Mouse (Mus musculus): Measurements from ENCODE around the gene Pam.
"Not testable (repeated sequence)": the region's sequence is repeated elsewhere in the genome, so short reads cannot be mapped to it uniquely, and the experiment has no call there.

The Pam gene

GRCm38 (mm10) chr1:97769904-97770753 is 325.3 kb downstream of the Pam start, which contains the start of the genes Gin1 and Ppip5k2:
TSS of gene Gin1 (plus strand) at chr1:97770172.
TSS of gene Ppip5k2 (minus strand) at chr1:97770411.
- Histone ChIP-seq H3K27me3 (ENCODE audit: insufficient read depth, low read length) (no peaks in the 10 kb centered on the region), H3K4me3 (replicated peaks; ENCODE audit: low read length) (peak within 1 kb of the TSS; percentile 98), H3K36me3 (ENCODE audit: insufficient read depth, low read length) (no peaks in the 10 kb centered on the region), H3K9me3 (ENCODE audit: low read length) (no peaks in the 10 kb centered on the region), H3K4me1 (replicated peaks; ENCODE audit: low read depth, low read length) (peaks cover 28% of the 10 kb centered on the region)
- TF ChIP-seq NANOG (IDR thresholded peaks at IDR 0.05; ENCODE audit: borderline replicate concordance, low read length), result no peak
- no peak for TF ChIP-seq POU5F1 (IDR thresholded peaks at IDR 0.05; ENCODE audit: borderline replicate concordance, low read length)
- no peak for TF ChIP-seq CTCF (conservative IDR thresholded peaks at IDR 0.05; ENCODE audit: low read length)

- H3K36me3 ChIP-seq (ENCODE audit: insufficient read depth, low read length), result no peaks in the 10 kb centered on the region
- H3K4me1 ChIP-seq (replicated peaks; ENCODE audit: low read depth, low read length), result peaks cover 32% of the 10 kb centered on the region
- H3K4me3 ChIP-seq (replicated peaks; ENCODE audit: low read length), result peak overlapping the region; percentile 98
- TF ChIP-seq POU5F1 (IDR thresholded peaks at IDR 0.05; ENCODE audit: borderline replicate concordance, low read length), result no peak
- no peak for TF ChIP-seq NANOG (IDR thresholded peaks at IDR 0.05; ENCODE audit: borderline replicate concordance, low read length)
- TF ChIP-seq CTCF (conservative IDR thresholded peaks at IDR 0.05; ENCODE audit: low read length), result no peak
- H3K27me3 ChIP-seq (ENCODE audit: insufficient read depth, low read length), result no peaks in the 10 kb centered on the region
- H3K9me3 ChIP-seq (ENCODE audit: low read length), result no peaks in the 10 kb centered on the region
Observed at GRCm38 (mm10) chr1:97769294-97769903, 326.0 kb downstream of the Pam start.

- peaks cover 32% of the 10 kb centered on the region for H3K4me1 ChIP-seq (replicated peaks; ENCODE audit: low read depth, low read length)
- H3K36me3 ChIP-seq (ENCODE audit: insufficient read depth, low read length), result no peaks in the 10 kb centered on the region
- TF ChIP-seq CTCF (conservative IDR thresholded peaks at IDR 0.05; ENCODE audit: low read length) (no peak), NANOG (IDR thresholded peaks at IDR 0.05; ENCODE audit: borderline replicate concordance, low read length) (no peak)
- H3K4me3 ChIP-seq (replicated peaks; ENCODE audit: low read length), result peak overlapping the region; percentile 98
- H3K9me3 ChIP-seq (ENCODE audit: low read length), result no peaks in the 10 kb centered on the region
- H3K27me3 ChIP-seq (ENCODE audit: insufficient read depth, low read length), result no peaks in the 10 kb centered on the region
Observed at GRCm38 (mm10) chr1:97768906-97769293, 326.5 kb downstream of the Pam start.

GRCm38 (mm10) chr1:97768089-97768488 is 327.4 kb downstream of the Pam start:
- Histone ChIP-seq H3K4me3 (replicated peaks; ENCODE audit: low read length) (no peak overlapping the region), H3K36me3 (ENCODE audit: insufficient read depth, low read length) (no peaks in the 10 kb centered on the region), H3K4me1 (replicated peaks; ENCODE audit: low read depth, low read length) (peaks cover 32% of the 10 kb centered on the region), H3K27me3 (ENCODE audit: insufficient read depth, low read length) (no peaks in the 10 kb centered on the region), H3K9me3 (ENCODE audit: low read length) (no peaks in the 10 kb centered on the region)
- TF ChIP-seq CTCF (conservative IDR thresholded peaks at IDR 0.05; ENCODE audit: low read length) (no peak), POU5F1 (IDR thresholded peaks at IDR 0.05; ENCODE audit: borderline replicate concordance, low read length) (no peak), NANOG (IDR thresholded peaks at IDR 0.05; ENCODE audit: borderline replicate concordance, low read length) (no peak)

- H3K4me1 ChIP-seq (replicated peaks; ENCODE audit: low read depth, low read length), result peaks cover 36% of the 10 kb centered on the region
- not testable (repeated sequence) for H3K9me3 ChIP-seq (ENCODE audit: low read length); H3K4me3 ChIP-seq (replicated peaks; ENCODE audit: low read length); H3K36me3 ChIP-seq (ENCODE audit: insufficient read depth, low read length); H3K27me3 ChIP-seq (ENCODE audit: insufficient read depth, low read length)
Observed at GRCm38 (mm10) chr1:97765712-97766111, 329.7 kb downstream of the Pam start.

GRCm38 (mm10) chr1:97761477-97761876 is 334.0 kb downstream of the Pam start:
- no peaks in the 10 kb centered on the region for H3K9me3 ChIP-seq (ENCODE audit: low read length)
- TF ChIP-seq CTCF (conservative IDR thresholded peaks at IDR 0.05; ENCODE audit: low read length) (no peak), NANOG (IDR thresholded peaks at IDR 0.05; ENCODE audit: borderline replicate concordance, low read length) (no peak), POU5F1 (IDR thresholded peaks at IDR 0.05; ENCODE audit: borderline replicate concordance, low read length) (no peak)
- no peak overlapping the region for H3K4me3 ChIP-seq (replicated peaks; ENCODE audit: low read length)
- H3K4me1 ChIP-seq (replicated peaks; ENCODE audit: low read depth, low read length), result peaks cover 36% of the 10 kb centered on the region
- no peaks in the 10 kb centered on the region for H3K27me3 ChIP-seq (ENCODE audit: insufficient read depth, low read length)
- peaks cover 10% of the 10 kb centered on the region; the same call in 1 of the 2 replicates for H3K36me3 ChIP-seq (ENCODE audit: insufficient read depth, low read length)

- TF ChIP-seq CTCF (conservative IDR thresholded peaks at IDR 0.05; ENCODE audit: low read length), result no peak
- no peak for TF ChIP-seq NANOG (IDR thresholded peaks at IDR 0.05; ENCODE audit: borderline replicate concordance, low read length)
- no peak for TF ChIP-seq POU5F1 (IDR thresholded peaks at IDR 0.05; ENCODE audit: borderline replicate concordance, low read length)
- H3K27me3 ChIP-seq (ENCODE audit: insufficient read depth, low read length), result no peaks in the 10 kb centered on the region
- no peaks in the 10 kb centered on the region for H3K9me3 ChIP-seq (ENCODE audit: low read length)
- peaks cover 30% of the 10 kb centered on the region for H3K4me1 ChIP-seq (replicated peaks; ENCODE audit: low read depth, low read length)
- peaks cover 14% of the 10 kb centered on the region; the same call in 1 of the 2 replicates for H3K36me3 ChIP-seq (ENCODE audit: insufficient read depth, low read length)
- no peak overlapping the region for H3K4me3 ChIP-seq (replicated peaks; ENCODE audit: low read length)
Observed at GRCm38 (mm10) chr1:97760598-97760997, 334.8 kb downstream of the Pam start.

GRCm38 (mm10) chr1:97759841-97760240 is 335.6 kb downstream of the Pam start:
- Histone ChIP-seq H3K36me3 (ENCODE audit: insufficient read depth, low read length) (peaks cover 22% of the 10 kb centered on the region; the same call in 1 of the 2 replicates), H3K27me3 (ENCODE audit: insufficient read depth, low read length) (no peaks in the 10 kb centered on the region), H3K9me3 (ENCODE audit: low read length) (no peaks in the 10 kb centered on the region), H3K4me3 (replicated peaks; ENCODE audit: low read length) (no peak overlapping the region), H3K4me1 (replicated peaks; ENCODE audit: low read depth, low read length) (peaks cover 23% of the 10 kb centered on the region)
- TF ChIP-seq NANOG (IDR thresholded peaks at IDR 0.05; ENCODE audit: borderline replicate concordance, low read length), result no peak
- TF ChIP-seq CTCF (conservative IDR thresholded peaks at IDR 0.05; ENCODE audit: low read length), result no peak
- TF ChIP-seq POU5F1 (IDR thresholded peaks at IDR 0.05; ENCODE audit: borderline replicate concordance, low read length), result no peak

Data from E14TG2a.4 (cell line).